Mouse (Mus musculus) embryo, embryonic 10 days (tissue): ENCODE results near the gene Hhip.

ENCODE experiments used
- DNase-seq: peaks from one replicate; pipeline ENCODE4 v3.0.0-alpha.2; 2015; ENCODE audit warnings: low spot score

Gene Hhip

DNA sequence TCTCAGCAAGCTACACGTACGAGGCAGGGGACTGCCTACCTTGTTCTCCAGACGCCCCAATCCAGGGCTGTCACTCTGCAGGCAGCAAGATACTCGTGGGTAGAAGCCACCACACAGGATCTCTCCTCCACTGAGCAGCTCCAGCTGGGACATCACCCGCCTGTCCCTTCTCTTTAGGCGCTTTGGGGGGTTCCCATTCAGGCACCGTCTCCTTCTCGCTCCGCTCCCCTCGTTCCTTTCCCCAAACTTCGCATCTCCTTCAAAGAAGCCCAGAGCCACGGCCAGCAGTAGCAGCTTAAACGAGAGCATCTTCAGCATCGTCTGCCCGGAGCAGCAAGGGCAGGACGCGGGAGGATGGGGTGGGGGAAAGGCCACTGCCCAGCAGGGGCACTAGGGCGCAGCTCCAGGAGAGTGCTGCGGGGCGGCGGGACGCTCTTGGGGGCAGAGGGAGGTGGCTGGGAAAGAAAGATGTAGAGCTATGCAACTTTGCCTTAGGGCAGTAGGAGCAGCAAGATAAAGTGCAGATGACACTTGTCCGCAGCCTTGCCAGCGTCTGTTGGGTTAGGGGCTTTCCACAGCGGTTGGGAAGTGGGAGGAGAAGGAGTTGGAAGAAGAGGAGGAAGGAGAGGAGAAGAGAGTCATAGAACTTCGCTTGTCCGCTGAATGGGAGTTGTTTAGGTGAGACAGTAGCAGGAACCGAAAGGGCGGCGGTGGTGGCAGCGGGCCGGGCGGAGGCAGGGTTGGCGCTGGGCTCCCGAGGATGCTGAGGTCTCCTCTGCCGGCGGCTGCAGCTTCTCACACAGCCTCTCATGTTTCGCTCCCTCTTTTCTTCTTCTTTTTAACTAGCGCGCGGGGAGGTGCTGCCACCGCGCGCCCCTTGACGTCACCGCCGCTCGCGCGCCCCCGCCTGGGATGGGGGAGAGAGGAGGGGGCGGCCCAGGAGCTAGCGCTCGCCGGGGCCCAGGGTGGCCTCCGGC is at the start of gene Hhip:
Gene Hhip, minus strand, starts transcription at position 809 of the 977 bp plus-strand sequence.
- peak; percentile 82 for DNase-seq

DNA sequence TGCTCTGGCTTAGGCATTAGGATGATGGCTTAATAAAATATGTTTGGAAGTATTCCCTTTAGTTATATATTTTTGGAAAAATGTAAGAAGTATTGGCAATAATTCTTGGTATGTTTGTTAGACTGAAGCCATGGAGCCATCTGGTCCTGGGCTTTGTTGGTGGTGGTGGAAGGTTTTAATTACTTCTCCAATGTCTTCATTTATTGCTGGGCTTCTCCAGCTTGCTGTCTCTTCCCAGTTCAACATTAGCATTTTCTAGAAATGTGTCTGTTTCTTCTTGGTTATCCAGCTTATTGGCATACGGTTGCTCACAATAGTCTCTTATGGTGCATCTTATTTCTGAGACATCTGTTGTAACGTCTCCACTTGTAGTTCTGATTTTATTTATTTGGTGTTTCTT is 29.2 kb upstream of the Hhip start:
- DNase-seq, result no peak

DNA sequence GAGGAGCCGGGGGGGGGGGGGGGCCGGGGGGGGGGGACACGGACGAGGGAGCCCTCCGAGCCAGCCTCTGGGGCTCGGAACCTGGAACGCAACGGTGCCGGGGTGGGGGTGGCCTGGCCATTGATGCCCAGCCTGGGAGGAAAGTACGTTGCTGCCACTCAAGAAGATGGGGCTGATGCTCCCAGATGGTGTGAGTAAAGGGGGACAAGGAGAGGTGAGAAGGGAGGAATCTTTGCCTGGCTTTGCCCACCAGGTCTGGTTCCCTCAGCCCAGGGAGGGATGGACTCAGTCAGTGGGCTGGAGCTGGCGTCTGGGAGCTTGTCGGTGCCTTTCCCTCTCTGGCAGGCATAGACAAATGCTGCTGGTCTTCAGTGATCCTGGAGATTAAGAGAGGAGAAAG is 387 bp upstream of the Hhip start:
- peak; percentile 34 for DNase-seq

DNA sequence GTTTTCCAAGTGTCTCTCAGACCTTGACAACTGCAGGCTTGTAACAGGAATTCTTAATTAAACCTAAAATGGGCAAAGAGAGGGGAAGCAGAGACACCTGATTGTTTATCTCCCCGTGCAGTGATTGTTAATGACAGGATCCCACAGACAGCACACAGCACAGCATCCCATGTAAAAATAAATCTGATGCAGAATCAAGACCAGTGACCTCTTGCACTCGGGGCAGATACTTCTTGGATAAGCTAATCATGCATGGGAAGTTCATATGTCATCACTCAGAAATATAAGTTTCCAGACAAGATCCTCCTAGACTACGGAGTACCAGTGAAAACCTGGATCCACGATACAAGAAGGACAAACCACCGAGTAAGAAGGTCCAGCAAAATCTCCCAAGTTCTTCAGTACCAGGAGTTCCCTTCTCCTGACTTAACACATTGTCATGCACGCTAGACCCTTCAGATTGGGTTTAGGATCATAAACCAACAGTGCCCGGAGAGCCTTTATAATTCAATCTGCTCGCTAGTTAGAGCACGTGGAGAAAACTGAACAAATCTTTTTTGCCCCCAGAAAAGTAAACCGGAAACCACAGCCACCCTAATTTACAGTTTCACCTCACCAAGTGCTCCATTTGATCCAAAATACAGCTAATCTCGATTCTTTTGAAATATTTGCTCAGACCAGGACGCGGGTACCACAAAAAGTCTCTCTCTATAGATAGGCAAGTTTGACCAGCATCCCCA is 1.3 kb downstream of the Hhip start:
- no peak for DNase-seq

DNA sequence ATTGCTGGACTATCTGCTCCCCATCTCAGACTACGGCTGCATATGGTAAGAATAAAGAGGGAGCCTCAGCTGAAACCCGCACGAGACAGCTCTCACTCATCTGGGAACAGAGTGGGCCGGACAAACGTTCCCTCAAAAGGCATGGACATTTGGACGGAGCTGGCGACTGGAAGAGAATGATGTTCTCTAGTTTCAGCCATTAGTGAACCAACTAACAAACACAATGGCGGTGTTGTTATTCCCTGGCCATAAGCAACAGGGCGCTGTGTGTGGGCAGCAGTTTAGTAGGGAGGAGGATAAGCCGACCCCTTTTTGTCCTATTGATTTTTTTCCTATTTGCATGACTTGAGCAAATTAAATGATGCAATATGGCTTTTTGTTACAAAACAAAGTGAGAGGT is 2.0 kb downstream of the Hhip start:
- peak; percentile 71 for DNase-seq

DNA sequence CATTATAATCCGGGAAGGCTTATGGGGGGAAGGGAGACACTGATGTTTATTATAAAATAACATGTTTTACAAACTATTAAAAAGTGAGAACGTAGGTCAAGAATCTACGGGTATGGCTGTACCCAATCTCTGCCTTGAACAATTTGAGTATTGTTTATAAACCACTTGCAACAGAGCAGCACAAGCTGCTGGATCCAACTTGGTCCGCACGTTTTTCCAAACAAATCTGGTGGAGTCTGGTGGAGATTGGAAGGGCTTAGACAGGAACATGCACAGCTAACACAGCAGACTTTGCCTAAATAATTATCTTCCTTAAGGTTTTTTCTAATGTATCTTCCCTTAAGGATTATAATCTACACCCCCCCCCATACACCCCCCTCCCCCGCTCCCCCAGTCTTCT is 2.7 kb downstream of the Hhip start:
- DNase-seq, result no peak

DNA sequence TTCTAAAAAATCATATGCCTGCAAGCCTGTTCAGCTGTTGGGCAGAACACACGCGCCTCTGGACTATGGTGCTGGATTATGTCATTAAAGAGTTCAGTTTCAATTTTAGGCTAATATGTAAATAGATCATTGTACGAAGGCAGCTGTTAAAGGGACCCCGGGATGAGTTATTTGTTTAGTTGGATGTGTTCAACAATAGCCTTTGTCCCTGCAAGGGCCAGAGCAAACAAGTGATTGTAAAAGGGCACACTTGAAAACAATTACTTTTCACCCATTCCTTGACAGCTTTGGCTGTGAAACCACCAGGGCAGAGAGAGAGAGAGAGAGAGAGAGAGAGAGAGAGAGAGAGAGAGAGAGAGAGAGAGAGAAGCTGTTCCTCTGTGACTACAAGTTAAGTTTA is 3.6 kb downstream of the Hhip start:
- peak; percentile 37 for DNase-seq

DNA sequence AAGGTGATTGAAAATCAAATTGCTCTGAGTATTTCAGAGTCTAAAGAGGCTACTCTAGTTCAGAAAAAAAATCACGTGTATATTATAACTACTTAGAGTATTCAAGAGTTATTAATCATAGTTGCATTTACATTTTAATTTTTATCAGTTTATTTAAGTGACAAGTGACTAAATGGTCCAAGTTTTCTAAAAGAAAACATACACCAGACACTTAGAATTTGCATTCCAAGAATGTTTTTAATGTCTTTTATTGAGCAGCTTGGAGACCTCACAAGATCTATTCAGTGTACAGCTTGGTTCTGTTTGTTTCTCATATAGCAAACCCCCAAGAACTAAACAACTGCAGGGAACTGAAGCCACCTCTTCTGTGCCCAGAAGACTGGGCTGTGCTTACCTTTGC is 5.0 kb downstream of the Hhip start:
- no peak for DNase-seq

DNA sequence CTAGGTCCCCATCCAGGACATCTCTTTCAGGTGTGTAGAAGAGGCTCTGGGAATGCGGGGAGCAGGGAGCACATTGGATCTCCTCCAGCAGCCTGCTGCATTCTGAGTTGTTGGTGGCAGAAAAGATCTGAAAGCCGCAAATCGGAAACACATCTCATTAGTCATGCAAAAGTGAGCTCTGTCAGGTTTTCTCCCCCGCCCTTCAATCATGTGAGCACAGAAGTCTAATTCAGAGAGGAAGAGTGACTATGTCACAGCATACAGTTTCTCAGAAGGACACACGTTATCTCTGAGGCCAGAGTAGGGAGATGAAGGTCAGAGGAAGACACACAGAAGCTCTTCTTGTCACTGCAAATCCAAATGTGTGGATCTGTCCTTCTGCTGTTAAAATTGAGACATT is 6.3 kb downstream of the Hhip start:
- no peak for DNase-seq

DNA sequence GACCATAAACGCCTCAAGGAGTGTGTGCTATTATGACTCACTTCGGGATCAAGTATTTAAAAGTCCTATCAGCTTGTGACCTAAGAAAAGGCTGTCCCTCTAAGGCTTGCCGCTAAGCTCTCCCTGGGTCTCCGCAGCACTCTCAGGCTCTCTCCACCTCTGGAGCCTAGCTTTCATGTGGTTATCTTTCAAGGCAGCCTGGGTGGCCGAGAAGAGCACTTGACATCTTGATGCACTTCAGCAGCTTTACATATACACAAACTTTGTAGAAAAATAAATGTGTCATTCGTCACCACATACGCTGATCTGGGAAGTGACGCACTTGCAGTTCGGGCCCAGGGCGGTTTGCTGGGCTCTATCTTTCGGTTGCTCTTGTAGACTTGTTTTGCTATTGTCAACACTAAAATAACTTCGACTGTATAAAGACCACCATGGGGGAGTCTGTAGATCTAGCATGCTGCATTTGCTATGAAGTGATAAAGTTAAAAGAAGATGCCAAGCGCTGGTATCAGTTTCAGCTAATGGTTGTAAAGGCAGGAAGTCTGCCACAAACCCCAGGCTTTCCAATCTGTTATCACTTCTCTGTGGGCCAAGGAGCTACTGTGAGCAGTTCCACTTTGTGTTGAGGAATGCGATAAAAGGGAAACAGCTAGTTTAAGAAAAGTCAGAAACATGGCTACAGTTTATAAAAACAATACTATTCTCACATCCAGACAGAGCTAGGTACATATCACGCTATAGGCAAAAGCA is 8.4 kb downstream of the Hhip start:
- DNase-seq, result peak; percentile 25

DNA sequence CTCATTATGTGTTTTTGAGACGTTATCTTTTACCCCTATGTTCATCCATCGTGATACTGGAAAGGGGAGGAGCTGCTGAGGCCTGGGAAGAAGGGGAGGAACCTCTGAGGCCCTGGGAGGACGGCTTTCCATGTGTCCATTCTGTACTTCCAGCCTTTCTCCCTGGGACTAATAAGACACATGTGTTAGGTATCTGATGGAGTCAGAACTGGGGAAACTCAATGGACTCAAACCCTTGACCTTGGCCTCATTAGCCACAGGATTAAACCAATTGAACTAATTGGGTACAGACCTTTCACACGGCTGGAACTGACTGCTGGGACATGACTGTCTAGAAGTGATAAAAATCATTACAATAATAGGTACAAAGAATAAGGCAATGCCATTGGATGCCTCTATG is 9.6 kb downstream of the Hhip start:
- DNase-seq, result peak; percentile 55

DNA sequence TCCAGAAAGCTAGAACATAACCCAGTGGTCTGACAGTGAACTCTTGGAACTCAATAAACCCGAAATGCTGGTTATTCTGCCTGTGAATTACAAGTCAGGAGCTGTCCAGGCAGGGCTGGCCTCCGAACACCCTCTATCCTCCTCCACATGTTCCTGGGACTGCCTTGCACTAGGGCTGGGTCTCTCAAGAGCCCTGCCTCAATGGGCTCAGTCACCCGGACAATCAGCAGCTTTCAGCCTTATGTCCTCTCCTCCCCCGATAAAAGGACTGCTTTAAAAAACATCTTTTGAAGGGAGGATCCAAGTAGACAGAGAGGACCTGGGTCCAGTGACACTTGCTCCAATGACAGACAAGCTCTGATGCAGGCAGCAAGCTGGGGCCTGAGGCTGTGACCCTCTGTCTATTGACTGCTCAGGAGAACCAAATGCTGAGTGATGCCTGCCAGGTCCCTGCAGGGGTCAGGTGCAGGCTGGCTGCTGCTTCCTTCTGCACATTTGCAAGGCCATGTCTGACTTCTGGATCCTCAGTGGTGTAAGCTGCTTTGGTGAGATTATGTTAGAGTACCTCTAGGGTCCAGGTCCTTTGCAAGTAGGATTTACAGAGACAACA is 20.1 kb downstream of the Hhip start:
- DNase-seq, result peak; percentile 57

DNA sequence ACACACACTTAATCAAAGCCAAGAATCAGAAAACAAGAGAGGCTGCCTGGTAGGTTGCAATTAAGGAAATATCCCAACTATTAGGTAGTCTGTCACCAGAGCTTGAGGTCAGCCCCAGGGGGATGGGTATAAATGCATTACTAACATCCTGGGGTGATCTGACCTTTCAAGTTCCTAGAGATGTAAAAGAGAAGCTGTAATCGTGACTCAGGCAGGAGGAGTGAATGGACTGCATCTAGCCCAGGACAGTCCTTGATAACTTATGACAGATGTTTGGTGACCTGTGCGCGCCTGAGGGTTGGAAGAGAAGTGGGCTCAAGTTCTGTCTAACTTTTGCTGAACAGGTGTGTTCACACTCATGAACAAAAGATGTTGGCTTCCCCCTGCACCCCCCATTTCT is 25.2 kb downstream of the Hhip start:
- DNase-seq, result peak; percentile 69

DNA sequence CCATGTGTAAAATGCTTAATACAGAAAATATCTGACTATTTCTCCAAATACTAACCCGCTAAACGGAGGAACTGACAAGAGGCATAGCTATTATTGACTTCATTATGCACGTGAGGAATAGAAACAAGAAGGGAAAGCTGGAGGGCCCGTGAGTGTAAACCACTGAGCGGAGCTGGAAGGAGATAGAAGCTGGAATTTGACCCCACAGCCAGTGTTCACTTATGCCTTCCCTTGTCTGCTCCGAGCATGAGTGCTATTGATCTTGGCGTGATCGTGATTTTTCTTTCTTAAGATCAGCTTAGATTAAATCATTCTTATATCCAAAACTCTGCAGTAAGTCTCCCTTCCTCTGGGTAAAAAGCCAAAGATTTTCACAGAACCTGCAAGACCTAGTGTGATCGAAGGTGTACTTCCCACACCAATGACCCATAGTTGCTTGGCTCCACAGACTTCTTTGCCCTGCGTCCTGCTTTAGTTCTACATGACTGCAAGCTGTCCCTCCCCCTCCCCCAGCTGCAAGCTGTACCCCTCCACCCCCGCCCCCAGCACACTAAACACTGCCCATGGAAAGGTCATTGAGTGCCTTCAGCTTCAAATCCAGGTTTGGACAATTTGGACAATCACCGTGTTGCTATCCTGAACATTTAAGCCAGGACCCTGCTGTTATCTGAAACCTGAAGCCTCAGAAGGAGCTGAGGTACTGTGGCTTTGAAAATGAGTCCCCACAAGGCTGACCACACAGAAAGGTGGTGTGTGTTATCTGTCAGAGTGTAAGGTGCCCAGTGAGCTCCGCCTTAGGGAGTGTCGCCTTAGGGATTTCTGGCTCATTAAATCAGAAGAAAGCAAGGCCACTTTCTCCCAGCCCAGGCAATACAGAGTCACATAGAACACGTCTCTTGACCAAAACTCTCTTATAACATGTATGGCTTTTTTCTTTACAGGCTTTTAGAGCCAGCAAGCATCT is 26.2 kb downstream of the Hhip start:
- peak; percentile 25 for DNase-seq

DNA sequence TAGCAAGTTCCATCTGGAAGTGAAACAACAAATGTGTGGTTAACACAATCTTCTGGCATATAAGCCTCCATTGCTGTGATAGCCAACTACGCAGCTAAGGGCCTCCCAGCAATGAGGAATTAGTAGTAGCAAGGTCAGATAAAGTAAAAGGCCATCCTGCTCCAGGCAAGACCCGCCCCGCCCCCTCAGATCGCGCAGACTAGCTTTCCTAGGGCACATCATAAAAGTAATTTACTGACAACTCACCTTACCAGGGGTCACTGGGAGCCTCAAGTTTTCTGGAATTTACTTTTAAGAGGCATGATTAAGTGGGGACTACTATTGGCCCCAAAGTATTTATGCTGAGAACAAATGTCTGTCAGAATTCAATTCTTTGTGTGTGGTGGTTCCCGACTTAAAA is 28.2 kb downstream of the Hhip start:
- peak; percentile 9 for DNase-seq

DNA sequence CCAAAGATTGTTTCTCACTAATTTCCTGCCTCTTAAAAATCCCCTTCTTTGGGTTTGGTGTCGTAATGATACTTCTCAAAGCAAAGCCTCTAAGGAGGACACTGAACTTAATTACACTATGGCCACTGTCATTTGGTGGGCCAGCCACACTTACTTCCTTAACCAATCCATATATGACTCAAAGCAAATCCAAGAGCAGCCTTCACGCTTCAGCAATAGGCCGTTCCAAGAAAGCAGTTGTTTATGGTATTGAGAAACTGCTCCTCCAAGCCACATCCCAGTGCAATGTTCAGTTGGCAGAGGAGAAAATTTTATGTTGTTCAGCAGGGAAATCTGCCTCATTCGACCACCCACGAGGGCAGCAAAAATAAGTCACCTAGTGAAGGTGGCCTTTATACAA is 37.3 kb downstream of the Hhip start:
- no peak for DNase-seq

DNA sequence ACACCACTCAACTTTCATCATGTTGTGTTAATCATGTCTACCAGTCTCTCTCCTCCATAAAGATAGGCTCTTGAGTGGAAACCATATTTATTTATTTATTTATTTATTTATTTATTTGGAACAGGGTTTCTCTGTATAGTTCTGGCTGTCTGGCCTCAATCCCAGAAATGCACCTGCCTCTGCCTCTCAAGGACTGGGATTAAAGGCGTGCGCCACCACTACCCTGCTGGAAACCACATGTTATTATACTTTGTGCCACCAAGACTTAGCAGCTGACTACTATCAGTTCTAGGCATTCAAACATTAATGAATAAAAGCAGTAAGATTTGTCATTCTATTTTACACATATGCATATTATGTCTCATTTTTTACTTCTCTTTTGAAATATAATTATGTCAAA is 42.0 kb downstream of the Hhip start:
- no peak for DNase-seq

DNA sequence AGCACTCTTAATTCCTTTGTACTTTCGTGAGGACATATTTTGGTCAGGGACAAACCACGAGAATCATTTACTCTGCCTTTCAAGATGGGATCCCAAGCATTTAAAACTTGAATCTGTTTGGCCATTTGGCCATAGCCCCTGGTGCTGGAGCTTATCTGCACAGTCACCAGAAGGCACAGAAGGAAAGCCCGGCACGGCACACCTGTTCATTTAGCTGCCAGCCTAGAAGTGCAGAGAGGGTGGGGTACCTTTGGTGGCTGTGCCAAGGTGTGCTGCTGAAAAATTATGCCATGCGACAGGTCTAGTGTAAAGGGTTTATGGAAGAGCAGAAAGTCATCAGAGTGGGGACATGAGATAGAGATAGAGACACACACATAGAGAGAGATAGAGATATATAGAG is 53.4 kb downstream of the Hhip start:
- no peak for DNase-seq

DNA sequence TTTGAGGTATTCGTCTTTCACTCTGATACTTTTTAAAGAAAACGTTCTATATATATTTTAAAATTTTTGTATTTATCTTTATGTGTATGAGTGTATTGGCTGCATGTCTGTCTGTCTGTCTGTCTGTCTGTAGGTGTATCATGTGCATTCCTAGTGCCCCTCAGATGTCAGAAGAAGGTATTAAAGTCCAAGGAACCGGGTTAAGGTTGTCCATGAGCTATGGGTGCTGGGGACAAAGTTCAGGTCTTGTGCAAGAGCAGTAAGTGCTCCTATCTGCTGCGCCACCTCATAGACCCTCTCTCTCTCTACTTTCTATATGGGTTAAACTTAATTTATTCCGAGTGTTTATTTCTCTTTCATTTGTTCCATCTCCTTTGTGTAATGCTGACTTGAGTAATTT is 55.5 kb downstream of the Hhip start:
- DNase-seq, result no peak

DNA sequence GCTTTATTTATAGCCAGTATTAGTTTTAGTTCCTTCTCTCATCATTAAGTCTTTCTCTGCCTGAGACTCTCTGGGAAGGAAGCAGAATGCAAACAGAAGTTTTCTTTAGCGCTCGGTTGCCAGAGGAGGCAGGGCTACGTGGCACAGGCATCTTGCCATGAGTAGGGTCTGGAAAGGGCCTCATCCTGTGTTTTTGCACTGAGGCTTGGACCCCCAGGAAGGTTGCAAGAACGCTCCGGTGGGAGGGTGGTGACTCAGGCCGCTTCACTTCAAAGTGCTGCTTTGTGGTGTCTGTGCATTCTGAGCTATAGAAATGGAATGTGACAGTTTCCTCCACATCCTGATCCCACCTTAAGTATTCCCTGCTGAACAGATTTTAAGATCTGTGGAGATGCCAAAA is 62.7 kb downstream of the Hhip start:
- DNase-seq, result no peak

DNA sequence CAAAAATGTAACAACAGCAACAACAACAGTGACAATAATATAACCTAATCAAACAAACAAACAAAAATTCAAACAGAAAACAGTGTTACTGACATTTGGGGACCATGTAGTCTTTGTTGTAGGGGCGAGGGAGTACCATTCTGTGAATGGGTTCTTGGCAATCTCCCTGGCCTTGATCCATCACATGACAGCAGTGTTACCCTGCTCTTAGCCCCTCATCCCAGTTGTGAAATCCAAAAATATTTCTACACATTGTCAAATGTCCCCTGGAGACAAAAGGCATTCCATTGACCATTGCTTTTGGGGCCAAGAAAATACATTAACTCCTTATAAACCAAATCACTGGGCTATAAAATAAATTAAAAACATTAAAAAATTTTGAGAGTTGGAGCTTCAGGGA is 64.3 kb downstream of the Hhip start:
- no peak for DNase-seq
